In genomic region chr15:84638405-84638804, GRCm38 (mm10) we compare ENCODE assay signal across 11 mouse cellular contexts. TPM values are rescaled to one million over a fixed set of nuclear protein-coding genes. Genes with fewer than 3 reads are reported as not detected.
A peak's percentile ranks its signal among the peaks of the same experiment; 100 is the strongest.
DNase-seq lines count a peak whose midpoint lies in the region; ATAC-seq and TF ChIP-seq lines count a peak whose summit lies in the region.
"Had no signal": no experiment of that assay in that cellular context is flagged by ENCODE, and none has a peak within 500 bp of the region (broad histone marks: within the 10 kb centered on the region; RNA-seq: fewer than 3 reads in every experiment).

No protein-coding gene starts in this region.

- no peak for ATAC-seq in limb, embryonic 12.5 days (ENCODE audit: insufficient number of reproducible peaks, insufficient read depth, low FRiP score, low TSS enrichment, low read depth)
- ATAC-seq in embryonic facial prominence, embryonic 14.5 days (ENCODE audit: low read depth): no peak
- ATAC-seq: CD4-positive, CD25-positive, alpha-beta regulatory T cell, adult 4 months had no signal

- no peak overlapping the region for H3K27ac ChIP-seq in heart, adult 2 months
- H3K27ac ChIP-seq in limb, embryonic 12.5 days: no peak overlapping the region
- no peak overlapping the region for H3K27ac ChIP-seq in limb, embryonic 10.5 days
- H3K27ac ChIP-seq in embryonic facial prominence, embryonic 14.5 days (replicated peaks; ENCODE audit: low read depth, low read length): peak overlapping the region; percentile 86

- H3K27me3 ChIP-seq in heart, adult 2 months (ENCODE audit: control insufficient read depth, insufficient read depth, low read length): no peaks in the 10 kb centered on the region
- H3K27me3 ChIP-seq in limb, embryonic 12.5 days: peaks cover 6% of the 10 kb centered on the region; the same call in 1 of the 2 replicates
- H3K27me3 ChIP-seq in limb, embryonic 10.5 days (ENCODE audit: low read depth, poor library complexity, severe bottlenecking): no peaks in the 10 kb centered on the region
- no peaks in the 10 kb centered on the region for H3K27me3 ChIP-seq in embryonic facial prominence, embryonic 14.5 days (replicated peaks; ENCODE audit: control insufficient read depth, insufficient read depth, low read length)

- intact Hi-C loops in heart, adult 2 months (cut with DNase I): no loop called here

- H3K4me2 ChIP-seq in limb, embryonic 12.5 days: no peak overlapping the region
- H3K4me2 ChIP-seq in embryonic facial prominence, embryonic 14.5 days (ENCODE audit: low read depth, low read length): no peak overlapping the region

- no peak for TF ChIP-seq POLR2A in heart, adult 2 months (IDR thresholded peaks at IDR 0.05; ENCODE audit: insufficient read depth, low read depth, low read length)

- no peak for TF ChIP-seq EP300 in heart, adult 2 months (IDR thresholded peaks at IDR 0.05; ENCODE audit: insufficient read depth, low read depth, low read length)

- TF ChIP-seq CTCF in heart, adult 2 months (IDR thresholded peaks at IDR 0.05): no peak

- H3K4me1 ChIP-seq in heart, adult 2 months (ENCODE audit: control insufficient read depth, insufficient read depth, low read length): peaks cover 17% of the 10 kb centered on the region
- H3K4me1 ChIP-seq in limb, embryonic 12.5 days (replicated peaks): peaks cover 9% of the 10 kb centered on the region
- peaks cover 35% of the 10 kb centered on the region for H3K4me1 ChIP-seq in limb, embryonic 10.5 days
- H3K4me1 ChIP-seq in embryonic facial prominence, embryonic 14.5 days (ENCODE audit: control insufficient read depth, insufficient read depth, low read length): peaks cover 10% of the 10 kb centered on the region

- peak; percentile 94 for DNase-seq in heart, adult 11 months
- no peak for DNase-seq in heart, adult 2 months
- DNase-seq in limb, embryonic 10.5 days (ENCODE audit: low spot score): no peak
- no peak for DNase-seq in embryonic facial prominence, embryonic 14.5 days (ENCODE audit: low spot score)
- peak; percentile 53 for DNase-seq in lung, postnatal 36 days
- DNase-seq in layer of hippocampus, adult 8-10 months (ENCODE audit: low spot score in 2 of 2): no peak
- no peak for DNase-seq in right cerebral cortex, postnatal 14 days
- DNase-seq: gastrocnemius, postnatal 10 days; right cerebral cortex, postnatal 25 days had no signal

- no peak overlapping the region; the same call in 1 of the 2 replicates for H3K9ac ChIP-seq in heart, adult 2 months (ENCODE audit: low read depth, low read length)
- 0 out of 2 replicates have a peak overlapping the region, but pooled peaks have one; percentile 8 for H3K9ac ChIP-seq in limb, embryonic 12.5 days (replicated peaks)
- H3K9ac ChIP-seq in embryonic facial prominence, embryonic 14.5 days (ENCODE audit: low read depth, low read length): no peak overlapping the region

- no peaks in the 10 kb centered on the region for H3K79me2 ChIP-seq in heart, adult 2 months (replicated peaks; ENCODE audit: control insufficient read depth, insufficient read depth, low read length)

- no peak overlapping the region for H3K4me3 ChIP-seq in heart, adult 2 months
- H3K4me3 ChIP-seq in limb, embryonic 12.5 days (replicated peaks): no peak overlapping the region
- H3K4me3 ChIP-seq in limb, embryonic 10.5 days: no peak overlapping the region
- H3K4me3 ChIP-seq in embryonic facial prominence, embryonic 14.5 days (ENCODE audit: low read depth, low read length): no peak overlapping the region

- no peaks in the 10 kb centered on the region for H3K36me3 ChIP-seq in heart, adult 2 months (ENCODE audit: control insufficient read depth, insufficient read depth, low read length)
- no peaks in the 10 kb centered on the region for H3K36me3 ChIP-seq in limb, embryonic 12.5 days
- no peaks in the 10 kb centered on the region for H3K36me3 ChIP-seq in limb, embryonic 10.5 days
- no peaks in the 10 kb centered on the region for H3K36me3 ChIP-seq in embryonic facial prominence, embryonic 14.5 days (ENCODE audit: control insufficient read depth, insufficient read depth, low read length)

- H3K9me3 ChIP-seq in limb, embryonic 12.5 days: 0 out of 2 replicates have a peak, but pooled peaks cover 3% of the 10 kb centered on the region
- H3K9me3 ChIP-seq in limb, embryonic 10.5 days (replicated peaks): no peaks in the 10 kb centered on the region
- no peaks in the 10 kb centered on the region for H3K9me3 ChIP-seq in embryonic facial prominence, embryonic 14.5 days (ENCODE audit: control insufficient read depth, low read length)

RNA-seq across cellular contexts. Expression of gene Prr5, which starts 31.0 kb away (rescaled TPM):
- 1 to 10 TPM; 2.8 to 4.9 TPM for total RNA-seq in heart, adult 2 months (2021)
- 5.9 and 8.1 TPM in 2 replicates for polyA plus RNA-seq in heart, adult 2 months (2012; rRNA removed)
- polyA plus RNA-seq in limb, embryonic 12.5 days (2016; fragmentation: Nextera tagmentation; extraction: Ambion mirVana): 16.7 and 20.7 TPM in 2 replicates
- polyA plus RNA-seq in limb, embryonic 10.5 days (2016; fragmentation: Nextera tagmentation; extraction: Ambion mirVana): 16.3 and 16.5 TPM in 2 replicates
- 26.4 and 31.8 TPM in 2 replicates for polyA plus RNA-seq in embryonic facial prominence, embryonic 14.5 days (2014; fragmentation: Nextera tagmentation; extraction: Ambion mirVana)
- total RNA-seq in layer of hippocampus, adult 8-10 months (2022): 10 to 100 TPM; 11.0 to 14.2 (median 13.6) TPM

Comparison
In these comparisons a context has a peak if more than half of its experiments do, and no peak if none do; other contexts are left out.
1. DNase-seq: peak in heart, adult 11 months (single experiment) and lung, postnatal 36 days (single experiment); none in heart, adult 2 months (0 of 2), limb, embryonic 10.5 days (single experiment), embryonic facial prominence, embryonic 14.5 days (single experiment), layer of hippocampus, adult 8-10 months (0 of 2) and right cerebral cortex, postnatal 14 days (single experiment).